Mouse (Mus musculus): Measurements from ENCODE around the gene Tal1.

The Tal1 gene

GRCm38 (mm10) chr4:115063518-115064239 is 7.5 kb downstream of the Tal1 start:
- in situ Hi-C loops (cut with MboI; ENCODE audit: unreplicated experiment in 2 of 2), result no loop called here

- in situ Hi-C loops (cut with MboI; ENCODE audit: unreplicated experiment in 2 of 2), result loop anchor here in 1 of 2 experiments (10.0 kb wide), 1 partner anchor 407 kb away; no protein-coding TSS in a partner anchor
Observed at GRCm38 (mm10) chr4:115071668-115072067, 15.4 kb downstream of the Tal1 start.

- in situ Hi-C loops (cut with MboI; ENCODE audit: unreplicated experiment in 2 of 2), result loop anchor here in 1 of 2 experiments (10.0 to 25.0 kb wide), 3 partner anchors 87 to 762 kb away; partner anchors contain the start of gene Cmpk1
Observed at GRCm38 (mm10) chr4:115074789-115075188, 18.6 kb downstream of the Tal1 start.

- in situ Hi-C loops (cut with MboI; ENCODE audit: unreplicated experiment in 2 of 2), result loop anchor here in 1 of 2 experiments (10.0 to 25.0 kb wide), 3 partner anchors 88 to 763 kb away; partner anchors contain the start of gene Cmpk1
Observed at GRCm38 (mm10) chr4:115075204-115075915, 19.1 kb downstream of the Tal1 start.

- in situ Hi-C loops (cut with MboI; ENCODE audit: unreplicated experiment in 2 of 2), result loop anchor here in 1 of 2 experiments (10.0 to 25.0 kb wide), 3 partner anchors 92 to 767 kb away; partner anchors contain the start of gene Cmpk1
Observed at GRCm38 (mm10) chr4:115078892-115079820, 22.9 kb downstream of the Tal1 start.

GRCm38 (mm10) chr4:115079821-115080349 is 23.7 kb downstream of the Tal1 start:
- in situ Hi-C loops (cut with MboI; ENCODE audit: unreplicated experiment in 2 of 2), result loop anchor here (5.0 to 25.0 kb wide), 5 partner anchors 33 to 768 kb away; partner anchors contain the start of gene Cmpk1 (in 1 of the 2)

GRCm38 (mm10) chr4:115083031-115083430 is 26.8 kb downstream of the Tal1 start:
- in situ Hi-C loops (cut with MboI; ENCODE audit: unreplicated experiment in 2 of 2), result loop anchor here (5.0 to 25.0 kb wide), 4 partner anchors 36 to 771 kb away; partner anchors contain the start of gene Cmpk1 (in 1 of the 2)

- in situ Hi-C loops (cut with MboI; ENCODE audit: unreplicated experiment in 2 of 2), result loop anchor here (10.0 to 25.0 kb wide), 3 partner anchors 98 to 773 kb away; partner anchors contain the start of gene Cmpk1 (in 1 of the 2)
Observed at GRCm38 (mm10) chr4:115085522-115086095, 29.4 kb downstream of the Tal1 start.

GRCm38 (mm10) chr4:115086257-115086656 is 30.0 kb downstream of the Tal1 start:
- in situ Hi-C loops (cut with MboI; ENCODE audit: unreplicated experiment in 2 of 2), result loop anchor here (10.0 to 25.0 kb wide), 3 partner anchors 99 to 774 kb away; partner anchors contain the start of gene Cmpk1 (in 1 of the 2)

GRCm38 (mm10) chr4:115086763-115087415 is 30.7 kb downstream of the Tal1 start:
- in situ Hi-C loops (cut with MboI; ENCODE audit: unreplicated experiment in 2 of 2), result loop anchor here (10.0 to 25.0 kb wide), 3 partner anchors 100 to 775 kb away; partner anchors contain the start of gene Cmpk1 (in 1 of the 2)

- in situ Hi-C loops (cut with MboI; ENCODE audit: unreplicated experiment in 2 of 2), result loop anchor here (10.0 to 25.0 kb wide), 3 partner anchors 101 to 776 kb away; partner anchors contain the start of gene Cmpk1 (in 1 of the 2)
Observed at GRCm38 (mm10) chr4:115088611-115089338, 32.5 kb downstream of the Tal1 start, which contains the start of gene Pdzk1ip1. TSS of gene Pdzk1ip1 (plus strand) at chr4:115088708.

- in situ Hi-C loops (cut with MboI; ENCODE audit: unreplicated experiment in 2 of 2), result loop anchor here (10.0 to 25.0 kb wide), 6 partner anchors 96 to 778 kb away; partner anchors contain the start of gene Cmpk1 (in 1 of the 2)
Observed at GRCm38 (mm10) chr4:115090592-115090991, 34.4 kb downstream of the Tal1 start.

GRCm38 (mm10) chr4:115091806-115092205 is 35.6 kb downstream of the Tal1 start:
- in situ Hi-C loops (cut with MboI; ENCODE audit: unreplicated experiment in 2 of 2), result loop anchor here (10.0 to 25.0 kb wide), 6 partner anchors 97 to 780 kb away; partner anchors contain the start of gene Cmpk1 (in 1 of the 2)

- in situ Hi-C loops (cut with MboI; ENCODE audit: unreplicated experiment in 2 of 2), result loop anchor here (10.0 to 25.0 kb wide), 6 partner anchors 99 to 781 kb away; partner anchors contain the start of gene Cmpk1 (in 1 of the 2)
Observed at GRCm38 (mm10) chr4:115093331-115093864, 37.2 kb downstream of the Tal1 start.

GRCm38 (mm10) chr4:115094056-115094455 is 37.8 kb downstream of the Tal1 start:
- in situ Hi-C loops (cut with MboI; ENCODE audit: unreplicated experiment in 2 of 2), result loop anchor here (10.0 to 25.0 kb wide), 6 partner anchors 99 to 782 kb away; partner anchors contain the start of gene Cmpk1 (in 1 of the 2)

GRCm38 (mm10) chr4:115095671-115096434 is 39.6 kb downstream of the Tal1 start:
- in situ Hi-C loops (cut with MboI; ENCODE audit: unreplicated experiment in 2 of 2), result loop anchor here (10.0 to 25.0 kb wide), 6 partner anchors 101 to 784 kb away; partner anchors contain the start of gene Cmpk1 (in 1 of the 2)
